Mouse (Mus musculus): ENCODE measurements around the gene Tecpr1. TPM values are rescaled to one million over a fixed set of nuclear protein-coding genes. Genes with fewer than 3 reads are reported as not detected.
A peak's percentile ranks its signal among the peaks of the same experiment; 100 is the strongest.

The Tecpr1 gene
- total RNA-seq, 4 experiments from 2014 or later, result 113 to 201 (median 148) TPM

GRCm38 (mm10) chr5:144165756-144166155, 57.7 kb downstream of the Tecpr1 start:
- DNase-seq, result no peak

DNA sequence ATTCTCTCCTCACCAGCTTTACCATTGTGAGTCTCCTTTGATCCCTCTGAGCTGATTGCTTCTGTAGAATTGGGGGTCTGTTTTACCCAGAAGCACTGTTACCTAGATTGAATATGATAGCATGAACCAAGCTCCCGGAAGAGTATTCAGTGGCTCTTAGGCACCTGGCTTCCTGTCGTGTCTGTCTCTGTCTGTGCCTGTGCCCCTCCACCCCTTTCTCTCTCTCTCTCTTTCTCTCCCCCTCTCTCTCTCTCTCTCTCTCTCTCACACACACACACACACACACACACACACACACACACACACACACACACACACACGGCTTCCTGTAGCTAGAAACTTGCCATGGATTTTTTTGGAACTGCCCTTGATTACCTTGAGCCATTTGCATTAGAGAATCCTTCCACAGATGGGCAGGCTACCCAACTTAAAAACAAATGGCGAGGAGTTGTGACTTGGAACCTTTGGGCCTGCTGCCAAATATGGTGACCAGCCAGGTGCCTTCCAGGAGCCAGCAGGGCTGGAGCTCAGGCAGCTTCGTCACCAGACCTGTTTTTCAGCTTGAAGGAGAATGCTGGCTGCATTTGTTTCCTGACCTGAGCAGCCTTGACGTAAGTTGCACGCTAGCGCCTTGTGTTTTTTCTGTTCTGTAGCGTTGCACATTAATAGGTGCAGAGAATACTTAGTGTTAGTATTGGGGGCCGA, 60.5 kb downstream of the Tecpr1 start:
- DNase-seq, result no peak

- DNase-seq, result no peak
These were observed 61.2 kb downstream of the Tecpr1 start for GRCm38 (mm10) chr5:144162080-144162812.

- no peak for DNase-seq
These were observed 64.3 kb downstream of the Tecpr1 start for GRCm38 (mm10) chr5:144159137-144159536.

DNA sequence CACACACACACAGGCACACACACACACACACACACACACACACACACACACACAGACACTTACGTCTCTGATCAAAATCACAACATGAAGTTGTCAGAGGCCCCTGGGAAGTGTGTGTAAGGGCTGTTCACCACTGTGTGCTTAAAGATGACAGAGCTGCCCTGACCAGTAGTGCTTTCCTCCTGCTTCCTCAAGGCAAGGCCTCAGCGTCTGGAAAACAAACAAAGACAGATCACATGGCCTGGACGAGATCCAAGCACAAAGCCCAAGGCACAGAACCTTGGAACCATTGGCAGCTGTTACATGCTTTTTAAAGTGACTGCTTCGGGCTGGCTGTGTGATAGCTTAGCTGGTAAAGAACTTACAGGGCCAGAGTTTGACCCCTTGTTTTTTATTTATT, 64.8 kb downstream of the Tecpr1 start:
- DNase-seq, result peak; percentile 89

GRCm38 (mm10) chr5:144154528-144154927, 68.9 kb downstream of the Tecpr1 start:
- peak; percentile 42 for DNase-seq

DNA sequence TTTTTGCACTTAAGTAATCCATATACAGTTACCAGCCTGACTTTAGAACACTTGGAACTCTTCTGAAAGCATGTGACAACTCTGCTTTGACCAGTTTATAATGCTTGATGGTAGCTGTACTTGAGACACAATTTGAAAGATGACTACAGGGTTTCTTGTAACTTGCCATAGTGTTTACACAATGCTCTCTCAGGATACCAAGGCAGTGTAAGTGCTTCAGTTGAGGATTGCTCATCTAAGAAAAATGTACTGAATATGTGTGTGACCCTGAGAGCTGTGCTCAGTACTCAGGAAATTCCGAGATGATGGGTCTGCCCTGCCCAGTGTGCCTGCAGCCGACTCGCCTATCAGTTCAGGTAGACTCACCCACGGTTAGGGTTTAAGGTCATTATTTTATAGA, 72.1 kb downstream of the Tecpr1 start:
- DNase-seq, result no peak

DNA sequence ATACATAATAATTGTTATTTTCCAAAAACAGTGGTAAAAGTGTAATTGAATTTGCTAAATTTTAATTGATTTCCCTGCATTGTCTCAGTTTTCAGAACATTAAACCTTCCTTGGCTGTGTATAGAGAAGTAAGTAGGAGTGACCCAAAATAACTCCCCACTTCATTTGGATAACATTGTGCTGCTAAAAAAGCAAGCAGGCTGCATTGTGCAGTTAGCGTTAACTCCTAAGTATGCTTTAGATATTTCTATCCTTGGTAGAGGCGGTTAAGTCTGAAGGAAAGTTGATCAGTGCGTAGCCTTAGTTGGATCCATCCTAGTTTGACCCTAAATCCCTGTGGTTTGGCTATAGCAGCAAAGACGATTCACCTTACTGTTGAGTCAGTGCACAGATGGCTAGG, 73.9 kb downstream of the Tecpr1 start:
- DNase-seq, result no peak

GRCm38 (mm10) chr5:144146898-144147297, 76.5 kb downstream of the Tecpr1 start:
- no peak for DNase-seq

Other genes starting within 250 kb of the Tecpr1 start
- 10 to 100 TPM; 56.5 to 60.7 (median 60.2) TPM for gene Ccz1, start 208.7 kb downstream of the Tecpr1 start, total RNA-seq (2022)
- not detected for gene Ocm, start 196.9 kb downstream of the Tecpr1 start, total RNA-seq (2022)
- 10 to 100 TPM; 31.2 to 45.6 (median 38.8) TPM for gene Lmtk2, start 123.2 kb downstream of the Tecpr1 start, total RNA-seq (2022)
- gene Bhlha15, start 33.3 kb downstream of the Tecpr1 start, total RNA-seq (2022), result 1 to 10 TPM in 3 of 4 experiments, under 1 TPM in 1; 0.61 to 3.0 (median 2.3) TPM
- gene Bri3, start 20.8 kb upstream of the Tecpr1 start, total RNA-seq (2022), result 100 to 1,000 TPM; 101 to 135 (median 118) TPM
- 10 to 100 TPM in 2 of 4 experiments, 1 to 10 TPM in 2; 6.2 to 21.3 (median 11.1) TPM for gene Baiap2l1, start 134.5 kb upstream of the Tecpr1 start, total RNA-seq (2022)